Mouse (Mus musculus): Measurements from ENCODE around the gene 4930544D05Rik.
A peak's percentile ranks its signal among the peaks of the same experiment; 100 is the strongest.
"Not testable (repeated sequence)": the region's sequence is repeated elsewhere in the genome, so short reads cannot be mapped to it uniquely, and the experiment has no call there.

The 4930544D05Rik gene

DNA sequence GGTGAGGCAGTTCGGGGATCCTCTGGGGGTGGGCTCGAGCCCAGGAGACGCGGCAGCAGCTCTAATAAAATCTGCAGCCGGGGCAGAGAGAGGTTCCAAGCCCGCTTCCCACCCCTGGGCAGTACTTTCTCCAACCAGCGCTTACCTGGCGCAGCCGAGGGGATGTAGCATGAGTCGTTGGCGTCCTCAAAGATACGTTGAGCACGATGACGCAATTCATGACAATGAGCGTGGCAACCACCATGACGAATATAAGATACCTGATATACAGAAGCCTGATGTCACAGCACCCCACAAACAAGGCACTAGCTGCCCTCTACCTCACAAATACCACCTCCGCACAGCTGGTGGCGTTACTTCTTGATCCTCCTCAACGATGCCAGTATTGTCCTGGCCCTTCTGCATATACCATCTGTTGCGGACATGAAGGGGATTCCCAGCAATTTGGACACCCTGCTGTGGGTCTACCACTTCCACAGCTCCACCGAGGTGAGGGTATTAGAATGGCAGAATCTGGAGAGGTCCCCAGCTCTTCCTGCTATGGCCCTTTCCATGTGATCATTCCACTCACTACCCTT, at the start of gene 4930544D05Rik:
Gene 4930544D05Rik, plus strand, starts transcription at position 333 of the 578 bp plus-strand sequence.
- DNase-seq = no peak

DNA sequence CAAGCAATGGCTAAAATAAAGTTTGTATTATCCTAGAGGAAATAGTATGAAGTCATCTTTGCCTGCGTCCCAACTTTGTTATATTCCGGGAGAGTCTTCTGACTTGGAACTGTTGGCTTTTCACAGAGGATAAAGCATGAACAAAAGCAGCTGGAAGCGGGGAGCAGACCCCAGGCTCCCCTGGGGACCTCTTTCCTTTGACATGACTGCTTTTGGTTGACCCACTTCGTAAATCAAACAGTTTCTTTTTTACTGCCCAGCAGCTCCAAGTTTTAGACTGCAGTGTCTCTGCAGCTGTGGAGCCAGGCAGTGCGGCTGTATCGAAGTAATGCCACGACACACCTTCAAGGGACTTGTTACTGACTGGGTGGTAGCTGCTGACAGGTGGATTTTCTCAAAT, 49.1 kb upstream of the 4930544D05Rik start:
- no peak for DNase-seq

DNA sequence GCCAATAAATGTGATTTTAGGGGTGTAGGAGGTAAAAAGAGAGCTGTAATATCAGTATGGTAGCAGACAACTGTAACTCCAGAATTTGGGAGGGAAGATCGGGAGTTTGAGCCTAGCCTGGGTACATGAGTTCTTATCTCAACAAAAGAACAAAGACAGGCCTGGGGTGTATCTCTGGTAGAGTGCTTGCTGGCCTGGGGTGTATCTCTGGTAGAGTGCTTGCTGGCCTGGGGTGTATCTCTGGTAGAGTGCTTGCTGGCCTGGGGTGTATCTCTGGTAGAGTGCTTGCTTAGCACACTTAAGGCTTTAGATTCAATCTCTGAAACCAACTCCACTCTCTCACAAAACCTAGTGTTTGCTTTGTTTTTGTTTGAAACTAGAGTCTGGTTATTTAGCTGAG, 45.0 kb upstream of the 4930544D05Rik start:
- not testable (repeated sequence) for DNase-seq

- DNase-seq = no peak
Observed at GRCm38 (mm10) chr11:70571641-70572040, 44.0 kb upstream of the 4930544D05Rik start.

- DNase-seq = no peak
Observed at GRCm38 (mm10) chr11:70572348-70572902, 43.2 kb upstream of the 4930544D05Rik start.

GRCm38 (mm10) chr11:70573872-70574271, 41.8 kb upstream of the 4930544D05Rik start:
- no peak for DNase-seq

DNA sequence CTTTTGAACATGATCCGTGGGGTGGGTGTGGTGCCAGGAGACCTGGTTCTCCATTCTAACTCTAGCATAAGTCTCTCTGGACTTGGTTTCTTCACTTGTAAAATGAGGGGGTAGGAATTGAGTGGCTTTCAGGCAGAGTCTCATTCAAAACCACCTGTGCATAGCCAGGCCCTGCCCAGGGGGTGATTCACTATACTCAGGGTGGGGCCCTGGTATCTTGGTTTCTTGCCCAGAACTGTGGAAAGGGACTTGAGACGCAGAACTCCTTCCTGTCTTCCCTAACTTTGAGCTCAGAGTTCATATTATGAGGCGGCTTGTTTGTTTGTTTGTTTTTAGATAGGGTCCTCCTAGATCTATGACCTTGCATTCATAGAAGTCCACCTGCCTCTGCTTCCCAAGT, 38.4 kb upstream of the 4930544D05Rik start:
- peak; percentile 30 to 54 for DNase-seq

DNA sequence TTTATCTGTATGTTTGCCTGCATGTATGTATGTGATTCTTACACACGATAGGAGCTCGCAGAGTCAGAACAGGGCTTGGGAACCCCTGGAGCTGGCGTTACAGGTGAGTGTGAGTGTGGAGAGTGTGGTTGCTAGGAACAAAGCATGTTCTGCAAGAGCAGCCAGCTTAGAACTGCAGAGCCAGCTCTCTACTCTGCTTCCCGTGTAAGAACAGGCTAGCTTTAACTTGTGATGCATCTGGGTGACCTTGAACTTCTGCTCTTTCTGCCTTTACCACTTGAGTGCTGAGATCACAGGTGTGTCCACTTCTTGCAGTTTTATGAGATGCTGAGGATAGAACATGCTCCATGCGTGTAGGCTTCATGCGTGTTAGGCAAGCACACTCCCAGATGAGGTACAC, 36.7 kb upstream of the 4930544D05Rik start:
- DNase-seq = no peak

DNA sequence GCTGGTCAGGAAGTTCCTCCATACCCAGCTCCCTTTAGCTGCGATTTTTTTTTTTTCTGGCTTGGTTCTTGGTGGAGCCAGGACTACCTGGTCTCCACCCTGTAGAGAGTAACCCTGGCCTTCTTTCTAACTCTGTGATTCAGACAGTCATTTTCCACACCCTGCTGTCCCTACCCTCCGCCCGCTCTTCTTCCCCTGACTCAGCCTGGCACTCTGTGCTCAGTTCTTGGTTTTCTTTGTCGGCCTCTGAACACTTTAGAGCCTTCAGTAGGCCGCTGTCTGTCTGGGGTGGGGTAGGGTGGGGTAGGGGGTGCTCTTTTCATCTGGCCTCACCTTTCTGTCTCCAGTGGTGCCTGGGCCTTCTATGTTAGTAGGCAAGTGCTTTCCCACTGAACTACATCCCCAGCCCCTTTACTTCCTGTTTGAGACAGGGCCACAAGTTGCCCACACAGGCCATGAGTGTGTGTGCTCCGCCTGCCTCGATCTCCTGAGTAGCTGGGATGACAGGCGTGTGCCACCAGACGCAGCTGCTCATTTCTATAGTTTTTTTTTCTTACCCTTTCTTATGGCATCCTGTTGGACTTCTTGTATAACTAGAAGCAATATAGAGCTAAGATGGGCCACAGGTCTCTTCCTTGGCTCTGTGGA, 35.8 kb upstream of the 4930544D05Rik start:
- no peak for DNase-seq

DNA sequence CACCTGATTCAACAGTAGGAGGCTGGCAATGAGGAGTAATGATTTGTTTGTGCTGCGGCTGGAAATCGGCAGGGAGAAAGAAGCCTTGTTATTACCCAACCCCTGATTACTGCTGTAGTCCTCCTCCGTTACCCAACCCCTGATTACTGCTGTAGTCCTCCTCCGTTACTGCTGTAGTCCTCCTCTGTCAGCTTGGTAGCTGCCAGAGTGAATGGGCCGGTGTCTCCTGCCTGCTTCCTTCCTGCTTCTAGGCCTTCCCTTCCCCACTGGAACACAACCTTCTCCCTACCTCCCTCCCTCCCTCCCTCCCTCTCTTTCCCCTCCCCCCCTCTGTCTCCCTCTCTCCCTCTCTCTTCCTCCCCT, 35.3 kb upstream of the 4930544D05Rik start:
- DNase-seq = no peak

DNA sequence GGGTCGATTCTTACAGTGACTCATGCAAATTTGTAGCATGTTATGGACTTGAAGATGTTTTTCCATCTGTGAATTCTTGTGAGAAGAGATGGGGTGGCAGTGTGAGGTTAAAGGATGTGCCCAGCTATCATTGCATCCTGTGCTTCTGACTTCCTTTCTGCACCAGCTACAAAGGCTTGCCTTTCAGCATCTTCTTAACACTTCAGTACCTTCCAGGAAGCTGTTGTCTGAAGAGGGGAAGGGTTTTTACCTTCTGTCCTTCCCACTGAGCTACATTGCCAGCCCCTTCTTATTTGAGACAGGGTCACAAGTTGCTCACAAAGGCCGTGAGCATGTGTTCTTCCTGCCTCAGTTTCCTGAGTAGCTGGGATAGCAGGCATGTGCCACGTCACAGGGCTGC, 34.7 kb upstream of the 4930544D05Rik start:
- DNase-seq = no peak

DNA sequence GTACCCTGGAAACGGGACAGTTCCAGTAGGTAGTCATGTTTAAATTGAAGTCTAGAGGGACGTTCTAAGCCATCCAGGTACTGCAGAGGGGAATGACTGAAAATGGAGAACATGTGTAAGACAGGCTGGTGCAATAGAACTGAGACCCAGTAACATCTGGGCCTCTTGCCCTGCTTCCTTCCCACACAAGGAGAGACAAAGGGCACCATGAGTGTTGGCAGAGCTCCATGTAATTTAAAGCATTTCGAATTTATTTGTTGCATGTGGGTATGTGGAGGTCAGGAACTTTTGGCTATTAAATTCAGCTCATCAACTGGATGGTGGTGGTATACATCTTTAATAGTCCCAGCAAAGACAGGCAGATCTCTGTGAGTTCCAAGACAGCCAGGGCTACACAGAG, 33.5 kb upstream of the 4930544D05Rik start:
- no peak for DNase-seq

DNA sequence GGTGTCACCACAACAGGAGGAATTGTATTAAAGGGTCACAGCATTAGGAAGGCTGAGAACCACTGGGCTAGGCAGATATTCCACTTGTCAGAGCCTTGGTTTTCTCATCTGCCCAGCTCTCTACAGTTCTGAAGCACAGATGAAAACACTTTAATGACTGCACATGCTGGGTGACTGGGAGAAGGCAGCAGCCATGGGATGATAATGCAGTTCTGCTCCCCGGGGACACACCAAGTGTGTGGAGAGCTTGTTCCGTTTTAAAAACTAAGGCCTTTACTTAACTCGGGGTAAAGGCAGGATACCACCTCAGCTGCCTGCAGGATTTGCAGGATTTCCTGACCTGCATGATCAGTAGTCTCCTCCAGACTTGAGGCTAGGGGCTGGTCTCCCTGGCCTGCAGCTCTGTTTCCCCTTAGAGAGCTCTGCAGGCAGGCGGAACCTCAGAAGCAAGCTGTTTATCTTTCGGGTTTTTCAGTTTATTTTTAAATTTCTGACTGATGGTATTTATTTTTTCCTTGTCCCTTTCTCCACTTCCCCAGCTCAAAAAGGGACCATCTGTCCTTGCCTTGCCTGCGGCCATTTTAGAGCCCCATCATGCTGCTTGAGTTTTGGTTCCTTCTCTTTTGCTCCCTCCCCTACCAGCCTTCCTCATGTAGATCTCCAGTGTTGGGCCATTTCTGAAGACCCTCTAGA, 32.5 kb upstream of the 4930544D05Rik start:
- DNase-seq = no peak

GRCm38 (mm10) chr11:70583775-70584174, 31.9 kb upstream of the 4930544D05Rik start:
- no peak for DNase-seq

- DNase-seq = peak; percentile 80 to 93
Observed at GRCm38 (mm10) chr11:70585457-70585856, 30.2 kb upstream of the 4930544D05Rik start.

GRCm38 (mm10) chr11:70586261-70586660, 29.4 kb upstream of the 4930544D05Rik start:
- no peak for DNase-seq

- DNase-seq = no peak
Observed at GRCm38 (mm10) chr11:70586954-70587353, 28.7 kb upstream of the 4930544D05Rik start.

- DNase-seq = no peak
Observed at GRCm38 (mm10) chr11:70591733-70592132, 23.9 kb upstream of the 4930544D05Rik start.

GRCm38 (mm10) chr11:70594253-70594989, 21.2 kb upstream of the 4930544D05Rik start:
- peak; percentile 51 to 74 for DNase-seq

GRCm38 (mm10) chr11:70595638-70596037, 20.0 kb upstream of the 4930544D05Rik start:
- peak; percentile 16 to 54 for DNase-seq

- no peak for DNase-seq
Observed at GRCm38 (mm10) chr11:70596094-70596493, 19.6 kb upstream of the 4930544D05Rik start.

DNA sequence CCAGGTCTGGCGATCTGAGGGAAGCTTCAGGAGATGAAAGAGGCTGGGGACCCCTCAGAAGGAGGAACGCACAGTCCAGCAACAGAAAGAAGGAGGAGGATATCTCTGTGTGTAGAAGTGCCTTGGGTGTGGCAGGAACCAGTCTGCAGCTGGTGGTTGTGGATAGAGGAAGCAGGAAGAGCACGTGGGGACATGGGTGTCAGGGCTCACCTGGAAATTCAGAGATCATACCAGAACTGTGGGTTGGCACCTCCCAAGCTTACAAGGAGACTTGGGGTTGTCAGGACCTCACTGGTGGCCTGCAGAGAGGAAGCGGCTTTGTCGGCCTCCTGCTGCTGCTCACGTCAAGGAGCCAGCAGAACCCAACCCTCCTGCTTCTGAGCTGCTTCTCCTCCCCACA, 18.3 kb upstream of the 4930544D05Rik start:
- DNase-seq = no peak

GRCm38 (mm10) chr11:70598451-70598953, 17.1 kb upstream of the 4930544D05Rik start:
- DNase-seq = no peak

Data from kidney, postnatal 25 days (tissue).